Mouse (Mus musculus): ENCODE results near the gene Zkscan5.
"Not testable (repeated sequence)": the region's sequence is repeated elsewhere in the genome, so short reads cannot be mapped to it uniquely, and the experiment has no call there.

Gene Zkscan5

GRCm38 (mm10) chr5:145203936-145204691 is at the start of gene Zkscan5:
Gene Zkscan5, plus strand, starts transcription at chr5:145204562.
- peak; percentile 98 for DNase-seq (ENCODE audit: low spot score)

- DNase-seq (ENCODE audit: low spot score) = no peak
Observed at GRCm38 (mm10) chr5:145161361-145161760, 43.0 kb upstream of the Zkscan5 start.

- no peak for DNase-seq (ENCODE audit: low spot score)
Observed at GRCm38 (mm10) chr5:145164710-145165109, 39.7 kb upstream of the Zkscan5 start.

GRCm38 (mm10) chr5:145165184-145165583 is 39.2 kb upstream of the Zkscan5 start:
- no peak for DNase-seq (ENCODE audit: low spot score)

- DNase-seq (ENCODE audit: low spot score) = peak; percentile 100
Observed at GRCm38 (mm10) chr5:145166536-145167305, 37.6 kb upstream of the Zkscan5 start, which contains the start of the genes Ptcd1 and Cpsf4. Gene Ptcd1, minus strand, starts transcription at chr5:145167108. Gene Cpsf4, plus strand, starts transcription at chr5:145167213.

GRCm38 (mm10) chr5:145167306-145167661 is 37.1 kb upstream of the Zkscan5 start:
- DNase-seq (ENCODE audit: low spot score) = peak; percentile 53

- no peak for DNase-seq (ENCODE audit: low spot score)
Observed at GRCm38 (mm10) chr5:145178461-145178980, 25.8 kb upstream of the Zkscan5 start.

GRCm38 (mm10) chr5:145185244-145185643 is 19.1 kb upstream of the Zkscan5 start:
- DNase-seq (ENCODE audit: low spot score) = no peak

GRCm38 (mm10) chr5:145189416-145189815 is 14.9 kb upstream of the Zkscan5 start:
- no peak for DNase-seq (ENCODE audit: low spot score)

GRCm38 (mm10) chr5:145190373-145190772 is 14.0 kb upstream of the Zkscan5 start:
- no peak for DNase-seq (ENCODE audit: low spot score)

- peak; percentile 92 for DNase-seq (ENCODE audit: low spot score)
Observed at GRCm38 (mm10) chr5:145190875-145191798, 13.2 kb upstream of the Zkscan5 start.

- no peak for DNase-seq (ENCODE audit: low spot score)
Observed at GRCm38 (mm10) chr5:145191962-145192361, 12.4 kb upstream of the Zkscan5 start, which contains the start of gene Atp5j2. Gene Atp5j2, minus strand, starts transcription at chr5:145192062.

GRCm38 (mm10) chr5:145200387-145200786 is 4.0 kb upstream of the Zkscan5 start:
- DNase-seq (ENCODE audit: low spot score) = no peak

GRCm38 (mm10) chr5:145201321-145201991 is 2.9 kb upstream of the Zkscan5 start, which contains the start of gene Zkscan14:
Gene Zkscan14, minus strand, starts transcription at chr5:145201868.
- peak; percentile 92 for DNase-seq (ENCODE audit: low spot score)

- no peak for DNase-seq (ENCODE audit: low spot score)
Observed at GRCm38 (mm10) chr5:145202446-145202845, 1.9 kb upstream of the Zkscan5 start.

GRCm38 (mm10) chr5:145205041-145205440 is 679 bp downstream of the Zkscan5 start:
- DNase-seq (ENCODE audit: low spot score) = peak; percentile 48

GRCm38 (mm10) chr5:145207385-145207784 is 3.0 kb downstream of the Zkscan5 start:
- no peak for DNase-seq (ENCODE audit: low spot score)

GRCm38 (mm10) chr5:145207954-145208353 is 3.6 kb downstream of the Zkscan5 start:
- no peak for DNase-seq (ENCODE audit: low spot score)

GRCm38 (mm10) chr5:145208391-145208790 is 4.0 kb downstream of the Zkscan5 start:
- DNase-seq (ENCODE audit: low spot score) = not testable (repeated sequence)

GRCm38 (mm10) chr5:145211340-145211739 is 7.0 kb downstream of the Zkscan5 start:
- no peak for DNase-seq (ENCODE audit: low spot score)

GRCm38 (mm10) chr5:145212216-145212615 is 7.9 kb downstream of the Zkscan5 start:
- no peak for DNase-seq (ENCODE audit: low spot score)
